Mouse (Mus musculus) G1E (cell line): ENCODE results near the gene Cd24a.

ENCODE experiments used
- CTCF ChIP-seq: IDR thresholded peaks from 2 replicates; pipeline ENCODE4 v1.5.1; 2012; ENCODE audit warnings: low read depth, low read length, inconsistent platforms, mixed read lengths
- GATA1 ChIP-seq: IDR thresholded peaks from 2 replicates; pipeline ENCODE4 v1.6.1; 2012; ENCODE audit warnings: borderline replicate concordance, low read length, inconsistent platforms, mixed read lengths
- GATA2 ChIP-seq: IDR thresholded peaks from 2 replicates; pipeline ENCODE4 v1.6.1; 2012; ENCODE audit warnings: low read depth, low read length, inconsistent platforms, borderline replicate concordance
- TAL1 ChIP-seq: conservative IDR thresholded peaks from 2 replicates; pipeline ENCODE4 v1.6.1; 2012; ENCODE audit warnings: low read depth, low read length, inconsistent platforms, mixed read lengths

GRCm38 (mm10) chr10:43629216-43629615 lies 51.1 kb downstream of the Cd24a start:
- TF ChIP-seq TAL1 (no peak), CTCF (no peak), GATA1 (no peak), GATA2 (no peak)
